Mouse (Mus musculus): Measurements from ENCODE around the gene Cltrn. TPM values are rescaled to one million over a fixed set of nuclear protein-coding genes. Genes with fewer than 3 reads are reported as not detected.

Gene Cltrn
- polyA plus RNA-seq, 1 experiment from 2014 or later = not detected

DNA sequence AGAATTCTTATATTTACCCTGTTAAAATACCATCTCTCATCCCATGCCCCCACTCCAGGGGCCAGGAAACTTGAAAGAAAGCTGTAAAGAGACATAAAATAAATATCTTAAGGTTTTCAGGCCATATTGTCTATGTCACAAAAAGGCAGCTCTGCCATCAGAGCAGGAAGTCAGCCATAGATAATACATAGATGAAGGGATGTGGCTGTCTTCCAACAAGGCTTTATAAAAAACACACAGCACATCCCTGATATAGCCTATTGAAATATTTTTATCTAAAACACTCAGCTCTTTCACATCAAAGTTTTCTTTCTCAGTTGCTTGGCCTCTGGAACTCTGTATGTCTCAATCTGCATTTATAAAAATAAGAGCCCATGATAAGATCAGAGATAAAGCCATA is 65.0 kb downstream of the Cltrn start:
- Histone ChIP-seq H3K4me2 (ENCODE audit: low read length) (no peak overlapping the region), H3K9ac (replicated peaks; ENCODE audit: low read length) (no peak overlapping the region), H3K9me3 (ENCODE audit: control insufficient read depth, low read length) (no peaks in the 10 kb centered on the region), H3K27me3 (ENCODE audit: control insufficient read depth, insufficient read depth, low read length) (no peaks in the 10 kb centered on the region), H3K27ac (replicated peaks; ENCODE audit: low read depth, low read length) (no peak overlapping the region), H3K4me3 (replicated peaks; ENCODE audit: low read depth, low read length) (no peak overlapping the region), H3K4me1 (ENCODE audit: control insufficient read depth, insufficient read depth, low read length) (no peaks in the 10 kb centered on the region), H3K36me3 (ENCODE audit: control insufficient read depth, insufficient read depth, low read length) (no peaks in the 10 kb centered on the region)
- ATAC-seq (ENCODE audit: low FRiP score, low TSS enrichment) = no peak
- no peak for DNase-seq

DNA sequence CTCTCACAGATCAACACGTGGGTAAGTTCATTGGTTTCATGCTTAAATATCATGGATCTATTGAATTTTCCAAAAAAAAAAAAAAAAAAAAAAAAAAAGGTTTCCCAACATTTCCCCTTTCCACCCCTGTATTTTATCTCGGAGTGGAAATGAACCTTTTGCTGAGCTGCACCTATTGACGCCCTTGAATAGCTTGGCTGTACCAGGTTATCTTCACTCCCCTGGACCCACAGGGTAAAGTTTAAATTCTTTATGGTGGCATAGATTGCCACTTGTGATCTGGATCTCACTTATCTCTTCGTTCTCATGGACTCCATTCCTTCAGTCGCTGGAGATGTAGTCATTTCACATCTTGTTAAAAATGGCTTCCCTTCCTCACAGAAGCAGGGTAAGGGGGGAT is 66.0 kb downstream of the Cltrn start:
- ATAC-seq (ENCODE audit: low FRiP score, low TSS enrichment) = no peak
- Histone ChIP-seq H3K4me1 (ENCODE audit: control insufficient read depth, insufficient read depth, low read length) (no peaks in the 10 kb centered on the region), H3K4me3 (replicated peaks; ENCODE audit: low read depth, low read length) (no peak overlapping the region), H3K27ac (replicated peaks; ENCODE audit: low read depth, low read length) (no peak overlapping the region), H3K27me3 (ENCODE audit: control insufficient read depth, insufficient read depth, low read length) (no peaks in the 10 kb centered on the region), H3K4me2 (ENCODE audit: low read length) (no peak overlapping the region), H3K9me3 (ENCODE audit: control insufficient read depth, low read length) (no peaks in the 10 kb centered on the region), H3K36me3 (ENCODE audit: control insufficient read depth, insufficient read depth, low read length) (no peaks in the 10 kb centered on the region), H3K9ac (replicated peaks; ENCODE audit: low read length) (no peak overlapping the region)
- no peak for DNase-seq
- WGBS = 79% methylated on average over 5 of the region's 5 CpGs

DNA sequence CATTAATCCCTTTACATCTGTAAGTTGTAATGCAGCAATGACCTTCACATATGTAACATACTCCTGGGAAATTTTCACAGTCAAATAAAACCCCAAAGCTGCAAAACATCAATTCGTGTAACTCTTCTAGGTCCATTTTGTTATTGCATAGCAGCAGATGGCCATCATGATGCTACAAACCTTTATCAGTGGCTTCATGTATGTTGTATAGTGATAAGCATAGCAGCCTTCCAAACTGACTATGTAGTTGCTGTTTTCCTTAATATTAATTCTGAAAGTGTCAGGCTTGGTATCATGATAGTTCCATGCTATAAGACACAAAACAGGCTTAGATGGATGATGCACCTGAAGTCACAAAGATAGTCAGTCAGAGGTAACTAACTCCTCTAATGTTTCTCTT is 76.1 kb downstream of the Cltrn start:
- Histone ChIP-seq H3K27ac (replicated peaks; ENCODE audit: low read depth, low read length) (no peak overlapping the region), H3K4me2 (ENCODE audit: low read length) (no peak overlapping the region), H3K9me3 (ENCODE audit: control insufficient read depth, low read length) (no peaks in the 10 kb centered on the region), H3K36me3 (ENCODE audit: control insufficient read depth, insufficient read depth, low read length) (no peaks in the 10 kb centered on the region), H3K27me3 (ENCODE audit: control insufficient read depth, insufficient read depth, low read length) (no peaks in the 10 kb centered on the region), H3K4me1 (ENCODE audit: control insufficient read depth, insufficient read depth, low read length) (no peaks in the 10 kb centered on the region), H3K9ac (replicated peaks; ENCODE audit: low read length) (no peak overlapping the region), H3K4me3 (replicated peaks; ENCODE audit: low read depth, low read length) (no peak overlapping the region)
- DNase-seq (no peak), ATAC-seq (ENCODE audit: low FRiP score, low TSS enrichment) (no peak)
- WGBS = 79% methylated on average over 1 of the region's 1 CpGs

Other genes with a start within 250 kb of the Cltrn start
- 105 and 107 TPM in 2 replicates for gene Ap1s2, start 179.8 kb upstream of the Cltrn start, polyA plus RNA-seq (2014; fragmentation: Nextera tagmentation; extraction: Ambion mirVana)
- gene Zrsr2, start 130.2 kb upstream of the Cltrn start, polyA plus RNA-seq (2014; fragmentation: Nextera tagmentation; extraction: Ambion mirVana) = 45.8 and 52.2 TPM in 2 replicates
- 0.08 and 0.26 TPM in 2 replicates for gene Car5b, start 60.8 kb upstream of the Cltrn start, polyA plus RNA-seq (2014; fragmentation: Nextera tagmentation; extraction: Ambion mirVana)
- 21.8 and 21.9 TPM in 2 replicates for gene Siah1b, start 12.3 kb upstream of the Cltrn start, polyA plus RNA-seq (2014; fragmentation: Nextera tagmentation; extraction: Ambion mirVana)
- 0.08 TPM in 1 of 2 replicates, not detected in the other for gene Ace2, start 50.5 kb downstream of the Cltrn start, polyA plus RNA-seq (2014; fragmentation: Nextera tagmentation; extraction: Ambion mirVana)
- gene Bmx, start 169.4 kb downstream of the Cltrn start, polyA plus RNA-seq (2014; fragmentation: Nextera tagmentation; extraction: Ambion mirVana) = 0.51 TPM in 1 of 2 replicates, not detected in the other
- 2.3 and 2.6 TPM in 2 replicates for gene Pir, start 180.5 kb downstream of the Cltrn start, polyA plus RNA-seq (2014; fragmentation: Nextera tagmentation; extraction: Ambion mirVana)